Mouse (Mus musculus): ENCODE data around the gene Trim65.
"Not testable (repeated sequence)": the region's sequence is repeated elsewhere in the genome, so short reads cannot be mapped to it uniquely, and the experiment has no call there.

Gene Trim65

GRCm38 (mm10) chr11:116138468-116139138 is 7.7 kb upstream of the Trim65 start, which contains the start of gene Mrpl38:
Gene Mrpl38 (minus strand): TSS chr11:116138868.
- peak; percentile 68 to 76 for DNase-seq (ENCODE audit: low spot score in 2 of 2)

- DNase-seq (ENCODE audit: low spot score in 2 of 2): no peak
Measured at GRCm38 (mm10) chr11:116138096-116138467, 7.2 kb upstream of the Trim65 start.

- DNase-seq (ENCODE audit: low spot score in 2 of 2): no peak
Measured at GRCm38 (mm10) chr11:116134171-116134570, 3.2 kb upstream of the Trim65 start.

- DNase-seq (ENCODE audit: low spot score in 2 of 2): no peak
Measured at GRCm38 (mm10) chr11:116133497-116133896, 2.6 kb upstream of the Trim65 start.

- no peak for DNase-seq (ENCODE audit: low spot score in 2 of 2)
Measured at GRCm38 (mm10) chr11:116132366-116133333, 1.7 kb upstream of the Trim65 start.

GRCm38 (mm10) chr11:116131349-116132170 is 632 bp upstream of the Trim65 start:
- DNase-seq (ENCODE audit: low spot score in 2 of 2): no peak

- DNase-seq (ENCODE audit: low spot score in 2 of 2): no peak
Measured at GRCm38 (mm10) chr11:116129993-116130487, 888 bp downstream of the Trim65 start.

GRCm38 (mm10) chr11:116129091-116129790 is 1.7 kb downstream of the Trim65 start:
- no peak for DNase-seq (ENCODE audit: low spot score in 2 of 2)

GRCm38 (mm10) chr11:116127986-116128385 is 2.9 kb downstream of the Trim65 start:
- no peak for DNase-seq (ENCODE audit: low spot score in 2 of 2)

GRCm38 (mm10) chr11:116127156-116127980 is 3.6 kb downstream of the Trim65 start, which contains the start of gene Trim47:
Gene Trim47 (minus strand): TSS chr11:116127210.
- no peak for DNase-seq (ENCODE audit: low spot score in 2 of 2)

GRCm38 (mm10) chr11:116126261-116126660 is 4.7 kb downstream of the Trim65 start:
- DNase-seq (ENCODE audit: low spot score in 2 of 2): no peak

- not testable (repeated sequence) for DNase-seq (ENCODE audit: low spot score in 2 of 2)
Measured at GRCm38 (mm10) chr11:116121731-116122245, 9.1 kb downstream of the Trim65 start.

GRCm38 (mm10) chr11:116117819-116118218 is 13.1 kb downstream of the Trim65 start:
- no peak for DNase-seq (ENCODE audit: low spot score in 2 of 2)

GRCm38 (mm10) chr11:116117241-116117640 is 13.7 kb downstream of the Trim65 start:
- DNase-seq (ENCODE audit: low spot score in 2 of 2): no peak

GRCm38 (mm10) chr11:116111611-116112203 is 19.2 kb downstream of the Trim65 start:
- no peak for DNase-seq (ENCODE audit: low spot score in 2 of 2)

GRCm38 (mm10) chr11:116111067-116111466 is 19.9 kb downstream of the Trim65 start:
- DNase-seq (ENCODE audit: low spot score in 2 of 2): no peak

- no peak for DNase-seq (ENCODE audit: low spot score in 2 of 2)
Measured at GRCm38 (mm10) chr11:116110540-116110939, 20.4 kb downstream of the Trim65 start.

GRCm38 (mm10) chr11:116110131-116110530 is 20.8 kb downstream of the Trim65 start:
- DNase-seq (ENCODE audit: low spot score in 2 of 2): no peak

GRCm38 (mm10) chr11:116109441-116110081 is 21.4 kb downstream of the Trim65 start:
- no peak for DNase-seq (ENCODE audit: low spot score in 2 of 2)
